Mouse (Mus musculus) CH12.LX (cell line): ENCODE data around the gene Ascl5. TPM values are rescaled to one million over a fixed set of nuclear protein-coding genes. Genes with fewer than 3 reads are reported as not detected.

Source experiments
- DNase-seq: peaks from one replicate; pipeline ENCODE4 v3.0.0-alpha.2; 2013; ENCODE audit errors: extremely low read depth
- H3K27ac ChIP-seq: 2 replicates; pipeline ENCODE4 v1.5.1; 2012; ENCODE audit warnings: low read depth, mild to moderate bottlenecking, control low read depth, moderate library complexity; ENCODE audit not compliant: insufficient read depth
- H3K27me3 ChIP-seq: replicated peaks from 2 replicates; pipeline ENCODE3; 2012; ENCODE audit warnings: inconsistent platforms
- H3K36me3 ChIP-seq, 2 experiments: replicated peaks in 1 of 2; 2 replicates each; pipeline versions ENCODE3 to v1.6.1; 2012; ENCODE audit warnings: inconsistent platforms in 1 of 2, low read length in 1 of 2, mild to moderate bottlenecking in 1 of 2, mixed read lengths in 1 of 2, moderate library complexity in 1 of 2; ENCODE audit not compliant: control insufficient read depth in 1 of 2, insufficient read depth in 1 of 2
- H3K4me1 ChIP-seq, 2 experiments: 2 replicates each; pipeline ENCODE4 v1.6.1; 2012; ENCODE audit warnings: inconsistent platforms in 1 of 2, moderate library complexity in 1 of 2; ENCODE audit not compliant: insufficient read depth in 2 of 2, control insufficient read depth in 1 of 2
- H3K4me2 ChIP-seq: 2 replicates; pipeline ENCODE4 v1.6.1; 2012; ENCODE audit warnings: low read depth, mild to moderate bottlenecking, control low read depth; ENCODE audit not compliant: poor library complexity, insufficient read depth, severe bottlenecking
- H3K4me3 ChIP-seq, 3 experiments: fragments of 150-350 bp in 1 of 3; sonication (generic) in 1 of 3; replicated peaks in 1 of 3; 2 replicates each; pipeline versions ENCODE3 to v1.5.1; 2011 to 2012; ENCODE audit warnings: low read depth in 2 of 3, low read length in 2 of 3, mild to moderate bottlenecking in 2 of 3, moderate library complexity in 2 of 3, control low read depth in 1 of 3, improper control_type of control experiment in 1 of 3, inconsistent platforms in 1 of 3, mixed read lengths in 1 of 3; ENCODE audit not compliant: poor library complexity in 1 of 3
- H3K79me2 ChIP-seq: replicated peaks from 2 replicates; pipeline ENCODE4 v1.6.1; 2012; ENCODE audit warnings: mild to moderate bottlenecking, moderate library complexity; ENCODE audit not compliant: control insufficient read depth, poor library complexity, insufficient read depth, severe bottlenecking; ENCODE audit errors: extremely low read depth
- H3K9ac ChIP-seq: 2 replicates; pipeline ENCODE4 v1.6.1; 2012; ENCODE audit warnings: low read depth, mild to moderate bottlenecking, control low read depth, moderate library complexity; ENCODE audit not compliant: insufficient read depth
- H3K9me3 ChIP-seq: replicated peaks from 2 replicates; pipeline ENCODE3; 2012; ENCODE audit warnings: low read length, inconsistent platforms, mixed read lengths
- CHD1 ChIP-seq: IDR thresholded peaks from 2 replicates; pipeline ENCODE4 v1.6.1; 2012; ENCODE audit warnings: low read depth, low read length, improper control_type of control experiment, inconsistent platforms
- CTCF ChIP-seq, 2 experiments: IDR thresholded peaks in 1 of 2; conservative IDR thresholded peaks in 1 of 2; 2 replicates each; pipeline ENCODE4 v1.5.1; 2011 to 2012; ENCODE audit warnings: low read depth in 2 of 2, low read length in 2 of 2, improper control_type of control experiment in 1 of 2, inconsistent platforms in 1 of 2, mild to moderate bottlenecking in 1 of 2, moderate library complexity in 1 of 2
- E2F4 ChIP-seq: IDR thresholded peaks from 2 replicates; pipeline ENCODE4 v1.6.1; 2011; ENCODE audit warnings: low read depth, low read length, improper control_type of control experiment; ENCODE audit not compliant: insufficient replicate concordance
- GABPA ChIP-seq: IDR thresholded peaks from 2 replicates; pipeline ENCODE4 v1.6.1; 2012; ENCODE audit warnings: low read depth, low read length, improper control_type of control experiment, inconsistent platforms; ENCODE audit not compliant: insufficient replicate concordance
- IRF4 ChIP-seq: IDR thresholded peaks from 2 replicates; pipeline ENCODE4 v1.6.1; 2014; ENCODE audit warnings: low read depth, mild to moderate bottlenecking, inconsistent platforms, low read length, improper control_type of control experiment
- KAT2A ChIP-seq: IDR thresholded peaks from 2 replicates; pipeline ENCODE4 v1.6.1; 2012; ENCODE audit warnings: low read length, improper control_type of control experiment, inconsistent platforms; ENCODE audit not compliant: insufficient replicate concordance
- MAZ ChIP-seq: IDR thresholded peaks from 2 replicates; pipeline ENCODE4 v1.6.1; 2012; ENCODE audit warnings: low read depth, mild to moderate bottlenecking, inconsistent platforms, low read length, improper control_type of control experiment, moderate library complexity
- MEF2A ChIP-seq: IDR thresholded peaks from 2 replicates; pipeline ENCODE4 v1.6.1; 2014; ENCODE audit warnings: low read depth, mild to moderate bottlenecking, inconsistent platforms, low read length, improper control_type of control experiment, borderline replicate concordance
- MXI1 ChIP-seq: IDR thresholded peaks from 2 replicates; pipeline ENCODE4 v1.6.1; 2011; ENCODE audit warnings: mild to moderate bottlenecking, low read depth, low read length, improper control_type of control experiment
- MYC ChIP-seq: IDR thresholded peaks from 2 replicates; pipeline ENCODE4 v1.6.1; 2011; ENCODE audit warnings: low read depth, mild to moderate bottlenecking, improper control_type of control experiment, low read length
- POLR2A ChIP-seq: IDR thresholded peaks from 2 replicates; pipeline ENCODE4 v1.6.1; 2011; ENCODE audit warnings: low read depth, mild to moderate bottlenecking, improper control_type of control experiment, low read length
- RCOR1 ChIP-seq: conservative IDR thresholded peaks from 2 replicates; pipeline ENCODE4 v1.6.1; 2012; ENCODE audit warnings: low read depth, mild to moderate bottlenecking, inconsistent platforms, low read length, improper control_type of control experiment
- SIN3A ChIP-seq: IDR thresholded peaks from 2 replicates; pipeline ENCODE4 v1.6.1; 2012; ENCODE audit warnings: low read length, improper control_type of control experiment, inconsistent platforms
- SMC3 ChIP-seq: IDR thresholded peaks from 2 replicates; pipeline ENCODE4 v1.6.1; 2011; ENCODE audit warnings: low read depth, low read length, improper control_type of control experiment
- USF2 ChIP-seq: conservative IDR thresholded peaks from 2 replicates; pipeline ENCODE4 v1.6.1; 2011; ENCODE audit warnings: low read depth, low read length, improper control_type of control experiment
- ZKSCAN1 ChIP-seq: IDR thresholded peaks from 2 replicates; pipeline ENCODE4 v1.6.1; 2012; ENCODE audit warnings: low read depth, inconsistent platforms, low read length, improper control_type of control experiment, borderline replicate concordance
- dilution Hi-C: fragments of 300-500 bp; cut with MboI; formaldehyde crosslinking; loops from 2 replicates; pipeline ENCODE4 v1.14.3; 2020; ENCODE audit warnings: low sequenced_read_pairs; ENCODE audit not compliant: extremely low pct_unique_long_range_greater_than_20kb, extremely low pct_ligation_motif_present
- in situ Hi-C: fragments of 300-500 bp; cut with MboI; formaldehyde crosslinking; loops from 3 replicates; pipeline ENCODE4 v1.14.3; 2019; ENCODE audit warnings: low sequenced_read_pairs, low pct_ligation_motif_present, low pct_unique_long_range_greater_than_20kb, mixed read lengths
- polyA plus RNA-seq: library from polyadenylated mRNA; unstranded; fragments of >175 nt; gene quantifications from 2 replicates; pipeline ENCODE4 v1.2.1, GENCODE M21; 2012; ENCODE audit warnings: low read depth; ENCODE audit not compliant: insufficient read length
- total RNA-seq, 2 experiments: library from RNA; depleted of rRNA; stranded (reverse); fragments of 300-350 nt in 1 of 2; fragments of >200 nt in 1 of 2; gene quantifications; 2 replicates each; pipeline ENCODE4 v1.2.3; 2012 to 2014

The Ascl5 gene
- total and polyA plus RNA-seq, 3 experiments: not detected

DNA sequence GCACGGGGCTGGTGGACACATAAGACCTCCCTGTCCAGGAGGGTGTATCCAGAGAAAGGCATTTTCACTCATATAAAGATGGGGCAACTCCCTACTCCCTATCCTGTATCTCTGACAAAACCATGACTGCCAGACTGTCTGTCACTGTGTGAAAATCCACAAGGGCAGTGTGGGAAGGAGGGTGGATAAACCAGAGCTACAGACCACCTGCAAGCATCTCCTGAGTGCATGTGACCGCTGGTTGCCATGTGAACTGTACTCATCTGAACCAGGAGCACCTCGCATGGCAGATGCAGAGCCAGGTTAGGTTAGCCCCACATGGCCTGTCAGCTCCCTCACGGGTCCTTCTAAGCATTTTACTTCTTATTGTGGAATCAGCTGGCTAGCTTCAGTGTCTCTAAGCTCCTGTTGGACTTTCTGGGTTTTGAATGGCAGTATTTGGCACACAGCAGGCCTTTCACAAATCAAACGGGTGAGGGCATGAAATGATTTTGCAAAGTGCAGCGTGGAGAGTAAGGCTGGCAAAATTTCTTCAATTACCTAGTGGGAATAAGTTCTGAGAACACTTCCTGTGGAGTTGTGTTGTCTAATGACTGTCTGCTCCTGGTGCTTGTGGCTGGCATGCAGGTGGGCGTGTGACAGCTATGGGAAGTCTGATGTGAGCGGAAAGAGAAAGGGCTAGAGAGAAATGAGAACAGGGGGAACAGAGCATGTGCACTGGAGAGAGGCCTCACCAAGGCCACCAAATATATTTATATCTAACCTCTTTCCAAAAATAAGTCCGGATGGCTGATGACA lies 39.0 kb downstream of the Ascl5 start:
- no peak for TF ChIP-seq POLR2A
- no peak for TF ChIP-seq ZKSCAN1
- no peak for TF ChIP-seq MXI1
- no peak for TF ChIP-seq MAZ
- no peak for TF ChIP-seq IRF4
- no peak for TF ChIP-seq E2F4
- no peak for TF ChIP-seq KAT2A
- no peak for TF ChIP-seq GABPA
- no peaks in the 10 kb centered on the region for H3K79me2 ChIP-seq
- no peaks in the 10 kb centered on the region for H3K4me1 ChIP-seq
- no peak overlapping the region for H3K9ac ChIP-seq
- peaks cover 84% of the 10 kb centered on the region for H3K27me3 ChIP-seq
- no peak overlapping the region for H3K27ac ChIP-seq
- no peak overlapping the region for H3K4me2 ChIP-seq
- no peaks in the 10 kb centered on the region for H3K9me3 ChIP-seq
- dilution Hi-C loops: no loop called here
- in situ Hi-C loops: no loop called here
- no peaks in the 10 kb centered on the region for H3K36me3 ChIP-seq
- no peak for DNase-seq
- no peak overlapping the region for H3K4me3 ChIP-seq

DNA sequence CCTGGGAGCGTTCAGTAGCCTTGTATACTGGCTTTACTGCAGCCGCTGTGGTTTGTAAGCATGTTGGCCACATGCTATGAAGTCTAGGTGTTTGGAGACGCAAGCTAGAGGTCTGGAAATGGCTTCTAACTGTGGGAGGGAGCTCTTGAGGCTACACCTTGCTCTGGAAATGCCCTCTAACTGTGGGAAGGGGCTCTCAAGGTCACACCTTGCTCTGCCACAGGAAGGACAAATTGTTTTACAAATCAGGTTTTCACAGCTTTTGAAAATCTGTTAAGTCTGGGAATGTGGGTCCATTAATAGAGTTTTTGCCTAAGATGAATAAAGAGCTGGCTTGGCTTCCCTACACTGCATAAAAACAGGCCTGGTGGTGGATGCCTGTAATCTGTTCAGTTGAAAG lies 43.1 kb downstream of the Ascl5 start:
- no peak overlapping the region for H3K27ac ChIP-seq
- H3K4me1 ChIP-seq: no peaks in the 10 kb centered on the region
- H3K9ac ChIP-seq: no peak overlapping the region
- TF ChIP-seq MEF2A (no peak), SIN3A (no peak), CTCF (conservative IDR thresholded peaks at IDR 0.05 in 1 of 2, IDR thresholded peaks at IDR 0.05 in 1 of 2; ENCODE audit: low read depth in 2 of 2, low read length in 2 of 2) (no peak), SMC3 (no peak), POLR2A (no peak), MXI1 (no peak), USF2 (no peak), RCOR1 (no peak), MYC (no peak), E2F4 (no peak), CHD1 (no peak), ZKSCAN1 (no peak)
- H3K9me3 ChIP-seq: no peaks in the 10 kb centered on the region
- no peak overlapping the region for H3K4me2 ChIP-seq
- H3K36me3 ChIP-seq: no peaks in the 10 kb centered on the region
- in situ Hi-C loops (no loop called here), dilution Hi-C loops (no loop called here)
- H3K79me2 ChIP-seq: no peaks in the 10 kb centered on the region
- H3K27me3 ChIP-seq: peaks cover 77% of the 10 kb centered on the region
- DNase-seq: no peak
- no peak overlapping the region for H3K4me3 ChIP-seq
